Mouse (Mus musculus): ENCODE results near the gene Aprt.
A peak's percentile ranks its signal among the peaks of the same experiment; 100 is the strongest.
"Not testable (repeated sequence)": the region's sequence is repeated elsewhere in the genome, so short reads cannot be mapped to it uniquely, and the experiment has no call there.

Aprt gene

GRCm38 (mm10) chr8:122586171-122586570 is 9.5 kb upstream of the Aprt start:
- no peak for DNase-seq (ENCODE audit: low spot score)

GRCm38 (mm10) chr8:122585411-122585891 is 8.7 kb upstream of the Aprt start:
- DNase-seq (ENCODE audit: low spot score) = no peak

- no peak for DNase-seq (ENCODE audit: low spot score)
Observed at GRCm38 (mm10) chr8:122584981-122585380, 8.3 kb upstream of the Aprt start.

GRCm38 (mm10) chr8:122580926-122581325 is 4.2 kb upstream of the Aprt start:
- no peak for DNase-seq (ENCODE audit: low spot score)

- DNase-seq (ENCODE audit: low spot score) = no peak
Observed at GRCm38 (mm10) chr8:122579196-122579595, 2.5 kb upstream of the Aprt start.

GRCm38 (mm10) chr8:122577116-122577515 is 407 bp upstream of the Aprt start:
- no peak for DNase-seq (ENCODE audit: low spot score)

GRCm38 (mm10) chr8:122575735-122576647 is 718 bp downstream of the Aprt start:
- no peak for DNase-seq (ENCODE audit: low spot score)

GRCm38 (mm10) chr8:122575286-122575685 is 1.4 kb downstream of the Aprt start:
- no peak for DNase-seq (ENCODE audit: low spot score)

- DNase-seq (ENCODE audit: low spot score) = no peak
Observed at GRCm38 (mm10) chr8:122574667-122575251, 1.9 kb downstream of the Aprt start.

GRCm38 (mm10) chr8:122574264-122574663 is 2.4 kb downstream of the Aprt start:
- no peak for DNase-seq (ENCODE audit: low spot score)

- DNase-seq (ENCODE audit: low spot score) = no peak
Observed at GRCm38 (mm10) chr8:122573577-122573976, 3.1 kb downstream of the Aprt start.

GRCm38 (mm10) chr8:122573176-122573575 is 3.5 kb downstream of the Aprt start:
- DNase-seq (ENCODE audit: low spot score) = not testable (repeated sequence)

GRCm38 (mm10) chr8:122572751-122573150 is 4.0 kb downstream of the Aprt start:
- DNase-seq (ENCODE audit: low spot score) = no peak

GRCm38 (mm10) chr8:122571750-122572267 is 4.9 kb downstream of the Aprt start:
- no peak for DNase-seq (ENCODE audit: low spot score)

- DNase-seq (ENCODE audit: low spot score) = no peak
Observed at GRCm38 (mm10) chr8:122571153-122571552, 5.6 kb downstream of the Aprt start.

GRCm38 (mm10) chr8:122569996-122570395 is 6.7 kb downstream of the Aprt start:
- no peak for DNase-seq (ENCODE audit: low spot score)

- DNase-seq (ENCODE audit: low spot score) = no peak
Observed at GRCm38 (mm10) chr8:122569329-122569728, 7.4 kb downstream of the Aprt start.

- DNase-seq (ENCODE audit: low spot score) = peak; percentile 28
Observed at GRCm38 (mm10) chr8:122568881-122569309, 7.8 kb downstream of the Aprt start.

GRCm38 (mm10) chr8:122568109-122568504 is 8.6 kb downstream of the Aprt start:
- no peak for DNase-seq (ENCODE audit: low spot score)

- peak; percentile 98 for DNase-seq (ENCODE audit: low spot score)
Observed at GRCm38 (mm10) chr8:122567361-122568108, 9.2 kb downstream of the Aprt start, which contains the start of gene Cdt1. Cdt1 (plus strand) TSS chr8:122568015.

- peak; percentile 79 for DNase-seq (ENCODE audit: low spot score)
Observed at GRCm38 (mm10) chr8:122566766-122567165, 9.9 kb downstream of the Aprt start.

Data from retina, embryonic 14.5 days (tissue).